Mouse (Mus musculus): ENCODE measurements around the gene Stab2.

DNA sequence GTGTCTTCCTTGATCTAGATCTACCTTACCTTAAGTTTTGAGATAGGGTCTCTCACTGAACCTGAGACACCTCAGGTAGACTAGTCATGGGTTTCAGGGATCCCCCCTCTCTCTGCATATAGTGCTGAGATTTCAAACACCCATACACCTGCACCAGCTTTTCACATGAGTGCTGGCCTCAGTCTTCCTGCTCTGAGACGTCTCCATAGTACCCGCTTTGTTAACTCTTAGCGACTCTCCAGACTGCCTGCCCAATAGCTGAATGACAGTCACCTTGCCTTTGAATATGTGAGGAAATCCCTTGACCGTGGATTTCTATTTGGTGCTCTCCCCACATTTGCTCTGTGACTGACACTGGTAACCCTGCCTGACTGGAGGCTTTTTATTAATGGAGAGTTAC lies 213.6 kb downstream of the Stab2 start:
- TF ChIP-seq EP300 (IDR thresholded peaks at IDR 0.05; ENCODE audit: low read depth) (no peak), CTCF (IDR thresholded peaks at IDR 0.05; ENCODE audit: low read depth) (no peak)
